Mouse (Mus musculus) forebrain, embryonic 12.5 days (tissue): Measurements from ENCODE around the gene Mterf1b. TPM values are rescaled to one million over a fixed set of nuclear protein-coding genes. Genes with fewer than 3 reads are reported as not detected.

Experiments
- polyA plus RNA-seq: library from polyadenylated mRNA; unstranded; fragments of >200 nt; fragmentation: Nextera tagmentation; extraction: Ambion mirVana; gene quantifications from 2 replicates; pipeline ENCODE4 v1.2.1, GENCODE M21; 2016

Mterf1b gene
- polyA plus RNA-seq, 1 experiment from 2014 or later, result 3.7 TPM

Other genes starting within 250 kb of the Mterf1b start
- gene Cyp51, start 87.6 kb upstream of the Mterf1b start, polyA plus RNA-seq, result 147 and 150 TPM in 2 replicates